Mouse (Mus musculus) C2C12 (cell line): ENCODE results near the gene Zbtb40. TPM values are rescaled to one million over a fixed set of nuclear protein-coding genes. Genes with fewer than 3 reads are reported as not detected.

Experiments used
- H3K27me3 ChIP-seq: one replicate; pipeline ENCODE4 v1.6.1; 2011; ENCODE audit not compliant: control insufficient read depth, insufficient read depth, insufficient read length
- H3K36me3 ChIP-seq: one replicate; pipeline ENCODE4 v1.6.1; 2011; ENCODE audit not compliant: control insufficient read depth, insufficient read depth
- H3K4me3 ChIP-seq: one replicate; pipeline ENCODE4 v1.5.1; 2011; ENCODE audit warnings: mild to moderate bottlenecking, control low read depth; ENCODE audit not compliant: poor library complexity, insufficient read depth, severe bottlenecking
- H3K79me2 ChIP-seq: one replicate; pipeline ENCODE4 v1.6.1; 2011; ENCODE audit not compliant: control insufficient read depth, insufficient read depth
- H3K79me3 ChIP-seq: one replicate; pipeline ENCODE4 v1.6.1; 2011; ENCODE audit warnings: low read depth, control low read depth
- H3ac ChIP-seq: one replicate; pipeline ENCODE3; 2011; ENCODE audit warnings: low read depth; ENCODE audit not compliant: control insufficient read depth, insufficient read length
- CEBPB ChIP-seq: IDR thresholded peaks from one replicate; pipeline ENCODE4 v1.6.1; 2011; ENCODE audit warnings: low read depth, mild to moderate bottlenecking, control low read depth, moderate library complexity
- CTCF ChIP-seq: IDR thresholded peaks from one replicate; pipeline ENCODE4 v1.5.1; 2011; ENCODE audit not compliant: control insufficient read depth, insufficient read depth, insufficient read length
- FOSL1 ChIP-seq: IDR thresholded peaks from one replicate; pipeline ENCODE4 v1.8.0; 2011; ENCODE audit warnings: mild to moderate bottlenecking, low read length; ENCODE audit not compliant: poor library complexity, insufficient read depth, severe bottlenecking
- MAX ChIP-seq: IDR thresholded peaks from one replicate; pipeline ENCODE4 v1.6.1; 2011; ENCODE audit warnings: mild to moderate bottlenecking, control low read depth
- MYOD1 ChIP-seq: IDR thresholded peaks from one replicate; pipeline ENCODE4 v1.6.1; 2011; ENCODE audit warnings: low read depth; ENCODE audit not compliant: control insufficient read depth, insufficient read length
- MYOG ChIP-seq: IDR thresholded peaks from one replicate; pipeline ENCODE4 v1.6.1; 2011; ENCODE audit not compliant: control insufficient read depth, insufficient read length; ENCODE audit errors: extremely low read depth
- USF1 ChIP-seq: IDR thresholded peaks from one replicate; pipeline ENCODE4 v1.6.1; 2011; ENCODE audit warnings: low read depth, mild to moderate bottlenecking, control low read depth, moderate library complexity
- polyA plus RNA-seq: library from polyadenylated mRNA; unstranded; fragments of >200 nt; fragmentation: generic; extraction: Trizol; gene quantifications from one replicate; pipeline ENCODE4 v1.2.1, GENCODE M21; 2012; ENCODE audit warnings: missing spikeins

Gene Zbtb40
- polyA plus RNA-seq, 1 experiment = 9.1 TPM

DNA sequence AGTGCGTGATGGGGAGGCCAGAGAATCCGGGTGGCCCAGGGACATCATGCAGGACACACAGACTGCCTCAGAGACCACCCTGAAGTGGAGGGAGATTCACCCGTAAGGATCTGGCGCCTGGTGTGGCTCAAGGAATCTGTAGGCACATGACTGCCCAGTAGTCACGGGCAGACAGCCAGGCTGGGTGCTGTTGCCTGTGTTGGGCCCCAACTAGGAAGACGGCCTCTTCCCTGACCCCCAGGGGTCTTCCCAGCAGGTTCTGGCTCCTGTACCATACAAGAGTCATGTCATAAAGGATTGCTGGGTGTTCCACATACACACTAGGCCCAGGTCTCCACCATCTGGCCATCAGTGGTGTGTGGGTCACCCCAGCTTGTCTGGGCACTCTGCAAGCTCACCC lies 94.0 kb downstream of the Zbtb40 start:
- no peaks in the 10 kb centered on the region for H3K79me3 ChIP-seq
- H3K27me3 ChIP-seq = peaks cover 98% of the 10 kb centered on the region
- TF ChIP-seq CEBPB = no peak
- no peak for TF ChIP-seq MAX
- no peak for TF ChIP-seq FOSL1
- TF ChIP-seq MYOD1 = no peak
- TF ChIP-seq USF1 = no peak
- TF ChIP-seq MYOG = no peak
- TF ChIP-seq CTCF = no peak
- H3ac ChIP-seq = no peak overlapping the region
- H3K79me2 ChIP-seq = no peaks in the 10 kb centered on the region
- H3K4me3 ChIP-seq = no peak overlapping the region
- no peaks in the 10 kb centered on the region for H3K36me3 ChIP-seq

DNA sequence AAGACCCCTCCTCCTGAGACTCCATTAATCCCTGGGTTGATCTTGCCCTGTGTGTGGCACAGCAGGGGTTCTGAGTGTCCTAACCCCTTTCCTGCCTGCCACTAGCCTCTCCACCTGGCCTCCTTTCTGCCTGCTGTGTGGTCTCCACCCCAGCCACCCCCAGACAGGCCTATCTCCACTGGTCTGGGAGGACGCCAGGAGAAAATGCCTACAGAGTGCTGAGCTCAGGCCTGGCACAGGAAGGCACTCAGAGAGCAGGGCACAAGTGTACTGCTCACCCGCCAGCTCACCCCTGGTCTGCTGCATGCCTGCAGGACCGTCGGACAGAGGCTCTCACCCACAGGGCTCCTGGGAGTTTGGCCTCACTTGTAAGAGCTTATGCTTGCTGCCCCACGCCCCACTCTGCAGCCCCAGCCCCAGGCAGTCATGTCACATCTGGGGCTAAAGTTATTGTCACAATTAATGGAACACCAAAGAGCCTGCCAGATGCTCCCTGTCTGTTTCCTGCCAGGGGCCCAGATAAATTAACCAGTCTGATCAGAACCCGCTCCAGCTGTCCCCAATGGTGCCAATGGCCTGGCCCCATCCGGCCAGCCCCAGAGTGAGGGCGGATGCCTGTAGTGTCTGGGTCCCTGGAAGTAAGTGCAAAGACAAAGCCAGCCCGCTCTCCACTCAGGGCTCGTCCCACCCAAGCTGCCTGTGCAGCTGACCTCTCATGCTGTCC lies 99.2 kb downstream of the Zbtb40 start:
- Histone ChIP-seq H3K79me2 (no peaks in the 10 kb centered on the region), H3K79me3 (no peaks in the 10 kb centered on the region), H3K27me3 (peaks cover 94% of the 10 kb centered on the region), H3K36me3 (no peaks in the 10 kb centered on the region), H3ac (no peak overlapping the region), H3K4me3 (no peak overlapping the region)
- TF ChIP-seq USF1 (no peak), CEBPB (no peak), MYOD1 (no peak)

DNA sequence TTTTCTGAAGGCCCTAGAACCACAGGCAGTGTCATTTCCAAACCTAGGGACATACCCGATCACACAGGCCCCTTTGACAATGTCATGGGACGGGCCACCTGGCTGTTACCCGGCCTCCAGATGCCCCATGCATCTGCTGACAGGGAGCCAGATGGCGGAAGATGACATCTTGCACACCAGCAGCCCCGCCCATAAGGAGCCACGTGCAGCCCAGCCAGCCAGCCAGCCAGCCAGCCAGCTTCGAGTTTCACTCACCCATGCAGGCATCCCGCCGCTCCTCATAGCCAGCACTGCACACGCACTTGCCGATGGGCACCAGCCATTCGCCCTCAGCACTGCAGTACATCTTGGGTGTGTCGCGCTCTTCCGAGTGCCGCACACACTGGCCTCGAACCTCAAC lies 103.2 kb downstream of the Zbtb40 start:
- Histone ChIP-seq H3K27me3 (peaks cover 92% of the 10 kb centered on the region), H3K79me3 (no peaks in the 10 kb centered on the region), H3K4me3 (no peak overlapping the region), H3K36me3 (no peaks in the 10 kb centered on the region), H3ac (no peak overlapping the region), H3K79me2 (no peaks in the 10 kb centered on the region)
- no peak for TF ChIP-seq MAX
- no peak for TF ChIP-seq USF1
- TF ChIP-seq MYOD1 = no peak
- no peak for TF ChIP-seq FOSL1
- no peak for TF ChIP-seq MYOG
- no peak for TF ChIP-seq CEBPB
- TF ChIP-seq CTCF = no peak

DNA sequence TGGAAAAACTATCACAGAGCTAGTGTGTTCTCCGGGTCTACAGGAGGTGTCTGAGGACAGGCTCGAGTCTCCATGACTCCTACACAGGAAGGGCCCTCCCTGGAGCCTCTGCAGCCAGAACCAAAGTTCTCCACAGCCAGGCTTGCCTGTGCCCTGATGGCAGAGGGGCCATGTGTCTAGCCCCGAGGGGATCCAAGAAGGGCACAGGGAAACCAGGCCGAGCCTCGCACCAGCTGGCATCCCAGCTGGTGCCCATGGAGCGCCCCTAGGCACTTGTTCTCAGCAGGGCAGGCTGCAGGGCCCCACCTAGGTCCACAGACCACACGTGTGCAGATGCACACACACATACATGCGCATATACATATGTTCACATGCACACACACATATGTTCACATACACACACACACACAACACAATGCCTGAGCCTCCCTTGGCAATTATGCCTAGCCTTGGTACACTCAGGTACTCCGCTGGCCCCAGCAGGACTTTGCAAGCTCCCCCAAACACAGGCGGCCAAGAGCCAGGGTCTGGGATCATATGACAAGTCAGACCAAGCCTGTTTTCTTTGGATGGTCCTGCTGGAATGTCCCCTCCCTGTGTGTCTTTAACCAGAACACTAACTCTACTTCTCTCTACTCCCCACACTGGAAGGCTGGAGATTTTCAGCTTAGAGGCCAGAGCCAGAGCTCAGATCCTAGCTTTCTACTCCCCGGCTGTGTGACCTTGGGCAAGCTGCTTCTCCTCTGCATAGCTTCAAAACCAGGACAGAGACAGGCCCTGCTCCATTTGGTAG lies 103.8 kb downstream of the Zbtb40 start:
- H3K27me3 ChIP-seq = peaks cover 92% of the 10 kb centered on the region
- TF ChIP-seq FOSL1 = no peak
- TF ChIP-seq USF1 = no peak
- no peak for TF ChIP-seq MAX
- TF ChIP-seq MYOD1 = no peak
- TF ChIP-seq MYOG = no peak
- no peak for TF ChIP-seq CEBPB
- TF ChIP-seq CTCF = no peak
- no peaks in the 10 kb centered on the region for H3K79me2 ChIP-seq

DNA sequence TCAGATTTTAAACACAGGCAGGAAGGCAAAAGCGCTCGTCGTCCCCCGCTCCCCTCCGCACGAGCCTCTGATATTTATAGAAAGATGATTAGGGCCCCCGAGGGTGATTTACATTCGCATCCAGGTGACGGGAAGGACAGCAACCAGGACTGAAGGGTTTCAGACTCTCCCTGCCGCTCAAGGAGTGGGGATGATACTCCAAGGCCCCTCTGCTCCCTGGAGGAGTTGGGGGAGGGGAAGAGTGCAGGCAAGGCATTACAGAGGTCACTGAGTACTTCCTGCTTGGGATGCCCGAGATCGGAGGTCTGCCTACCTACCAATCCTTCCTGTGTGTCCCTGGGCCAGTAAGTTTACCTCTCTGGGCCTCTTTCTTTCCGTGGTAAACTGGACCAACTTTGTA lies 105.4 kb downstream of the Zbtb40 start:
- H3K79me2 ChIP-seq = no peaks in the 10 kb centered on the region
- H3K79me3 ChIP-seq = no peaks in the 10 kb centered on the region
- no peak for TF ChIP-seq USF1
- TF ChIP-seq FOSL1 = no peak
- TF ChIP-seq MYOG = no peak
- TF ChIP-seq MAX = no peak
- TF ChIP-seq CTCF = no peak
- no peak for TF ChIP-seq CEBPB
- no peak for TF ChIP-seq MYOD1
- H3K36me3 ChIP-seq = no peaks in the 10 kb centered on the region
- H3ac ChIP-seq = no peak overlapping the region
- H3K27me3 ChIP-seq = peaks cover 95% of the 10 kb centered on the region
- no peak overlapping the region for H3K4me3 ChIP-seq

More for the DNA sequence above, 103.8 kb downstream of the Zbtb40 start:
- no peak overlapping the region for H3K4me3 ChIP-seq
- H3ac ChIP-seq = no peak overlapping the region
- no peaks in the 10 kb centered on the region for H3K79me3 ChIP-seq
- no peaks in the 10 kb centered on the region for H3K36me3 ChIP-seq

DNA sequence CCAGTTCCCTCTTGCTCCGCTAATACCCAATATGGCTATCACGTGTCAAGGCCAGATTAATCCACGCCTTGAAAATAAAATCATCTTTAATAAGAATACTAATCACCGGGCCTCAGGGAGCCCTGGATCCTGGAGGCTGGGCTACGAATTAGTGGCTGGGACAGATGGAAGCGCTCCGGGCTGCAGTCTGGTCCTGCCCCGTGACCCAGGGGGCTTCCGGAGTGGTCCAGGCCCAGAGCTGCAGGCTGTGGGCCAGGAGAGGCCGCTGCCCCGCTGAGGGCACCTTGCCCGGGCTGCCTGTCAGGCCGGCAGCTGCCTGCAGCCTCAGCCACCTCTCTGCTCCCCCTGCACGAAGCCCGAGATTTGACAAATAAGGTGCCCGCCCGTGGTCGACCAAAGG lies 105.8 kb downstream of the Zbtb40 start:
- no peaks in the 10 kb centered on the region for H3K36me3 ChIP-seq
- H3K79me2 ChIP-seq = no peaks in the 10 kb centered on the region
- TF ChIP-seq USF1 = no peak
- no peak for TF ChIP-seq MYOG
- H3K79me3 ChIP-seq = no peaks in the 10 kb centered on the region
- H3ac ChIP-seq = no peak overlapping the region
- H3K4me3 ChIP-seq = no peak overlapping the region
- peaks cover 95% of the 10 kb centered on the region for H3K27me3 ChIP-seq
